Mouse (Mus musculus) gastrocnemius, adult 2 months (tissue): ENCODE measurements around the gene Card11. TPM values are rescaled to one million over a fixed set of nuclear protein-coding genes. Genes with fewer than 3 reads are reported as not detected.

ENCODE experiments used
- DNase-seq: peaks from one replicate; pipeline ENCODE4 v3.0.0; 2022
- H3K27ac ChIP-seq: fragments of 200-600 bp; 2 replicates; pipeline ENCODE4 v1.8.1; 2022; ENCODE audit warnings: mild to moderate bottlenecking
- H3K4me3 ChIP-seq: fragments of 200-600 bp; 2 replicates; pipeline ENCODE4 v1.8.1; 2022; ENCODE audit warnings: mild to moderate bottlenecking, moderate library complexity
- CTCF ChIP-seq: fragments of 200-600 bp; IDR thresholded peaks from 2 replicates; pipeline ENCODE4 v1.8.1; 2022; ENCODE audit warnings: antibody characterized with exemption, mild to moderate bottlenecking, moderate library complexity
- intact Hi-C: fragments of 180-260 bp; cut with DNase I; formaldehyde crosslinking; loops from one replicate; pipeline ENCODE4 v1.15.1; 2025
- microRNA-seq: library from miRNA; unstranded; fragments of <30 nt; microRNA quantifications from one replicate; pipeline ENCODE4 v1.2.0, GENCODE M21; 2021
- total RNA-seq, 2 experiments: library from RNA; stranded (reverse); gene quantifications; 2 replicates each; pipeline ENCODE4 v1.2.3; 2021

Gene Card11
- total RNA-seq, 2 experiments from 2014 or later, result 0.17 to 0.23 TPM

- no peak overlapping the region for H3K27ac ChIP-seq
- DNase-seq, result no peak
- TF ChIP-seq CTCF, result no peak
- intact Hi-C loops, result no loop called here
- no peak overlapping the region for H3K4me3 ChIP-seq
These were observed 177.0 kb downstream of the Card11 start for GRCm38 (mm10) chr5:140823386-140823785.

Small RNA genes within 50 kb of the gene (microRNA-seq; reads per million reads assigned to microRNA genes)
- gene Gm44385, result not detected

Other genes starting within 250 kb of the Card11 start
- 10 to 100 TPM; 21.7 to 29.8 TPM for gene Gna12, start 170.2 kb downstream of the Card11 start, total RNA-seq
- 1 to 10 TPM in 1 of 2 experiments, under 1 TPM in 1; 0.82 to 1.5 TPM for gene Sdk1, start 240.9 kb upstream of the Card11 start, total RNA-seq